Mouse (Mus musculus) liver, postnatal 0 days (tissue): ENCODE measurements around the gene Gm1673. TPM values are rescaled to one million over a fixed set of nuclear protein-coding genes. Genes with fewer than 3 reads are reported as not detected.
"Not testable (repeated sequence)": the region's sequence is repeated elsewhere in the genome, so short reads cannot be mapped to it uniquely, and the experiment has no call there.

Experiments used
- ATAC-seq: fragments of 200-750 bp; cut with Nextera tagmentation; 2 replicates; pipeline ENCODE4 v1.8.0; 2017; ENCODE audit warnings: mild to moderate bottlenecking, moderate library complexity
- DNase-seq: peaks from one replicate; pipeline ENCODE4 v3.0.0-alpha.2; 2016
- H3K27ac ChIP-seq: fragments of 300-500 bp; sonication (generic); 2 replicates; pipeline ENCODE4 v1.5.1; 2014; ENCODE audit warnings: antibody characterized with exemption, moderate library complexity, mild to moderate bottlenecking, low read depth
- H3K27me3 ChIP-seq: fragments of 300-500 bp; sonication (generic); 2 replicates; pipeline ENCODE4 v1.6.1; 2014; ENCODE audit warnings: low read length, control low read depth, mixed read lengths; ENCODE audit not compliant: insufficient read depth
- H3K36me3 ChIP-seq: fragments of 300-500 bp; sonication (generic); replicated peaks from 2 replicates; pipeline ENCODE4 v1.6.1; 2014; ENCODE audit warnings: mild to moderate bottlenecking, control low read depth, low read length, moderate library complexity, mixed read lengths; ENCODE audit not compliant: insufficient read depth
- H3K4me1 ChIP-seq: fragments of 300-500 bp; sonication (generic); 2 replicates; pipeline ENCODE4 v1.6.1; 2014; ENCODE audit warnings: antibody characterized with exemption, mild to moderate bottlenecking, control low read depth; ENCODE audit not compliant: insufficient read depth
- H3K4me2 ChIP-seq: fragments of 300-500 bp; sonication (generic); 2 replicates; pipeline ENCODE4 v1.6.1; 2014; ENCODE audit warnings: low read depth, mild to moderate bottlenecking, low read length, moderate library complexity, mixed read lengths
- H3K4me3 ChIP-seq: fragments of 300-500 bp; sonication (generic); 2 replicates; pipeline ENCODE4 v1.5.1; 2014; ENCODE audit warnings: low read depth, low read length
- H3K9ac ChIP-seq: fragments of 300-500 bp; sonication (generic); replicated peaks from 2 replicates; pipeline ENCODE4 v1.6.1; 2014; ENCODE audit warnings: mild to moderate bottlenecking, moderate library complexity
- H3K9me3 ChIP-seq: fragments of 300-500 bp; sonication (generic); 2 replicates; pipeline ENCODE4 v1.6.1; 2016; ENCODE audit warnings: mild to moderate bottlenecking, control low read depth, low read length, mixed read lengths
- CTCF ChIP-seq: sonication (generic); IDR thresholded peaks from 2 replicates; pipeline ENCODE4 v1.5.1; 2016; ENCODE audit warnings: antibody characterized with exemption, low read depth
- EP300 ChIP-seq: IDR thresholded peaks from 2 replicates; pipeline ENCODE4 v1.6.1; 2016; ENCODE audit warnings: antibody characterized with exemption, low read depth, mild to moderate bottlenecking
- WGBS: fragments of 180-500 bp; shearing (Covaris S2); extraction: QIAGEN DNeasy Blood & Tissue Kit; methylation state at CpG from one replicate; pipeline ENCODE4 v1.1.7; 2014; ENCODE audit not compliant: insufficient replicate concordance; 5-methylcytosine and 5-hydroxymethylcytosine counted together
- polyA plus RNA-seq: library from polyadenylated mRNA; unstranded; fragments of >200 nt; fragmentation: Nextera tagmentation; extraction: Ambion mirVana; gene quantifications from 2 replicates; pipeline ENCODE4 v1.2.1, GENCODE M21; 2015

Gene Gm1673
- polyA plus RNA-seq, 1 experiment from 2014 or later = 3.6 TPM

GRCm38 (mm10) chr5:33938448-33938847 is 44.8 kb upstream of the Gm1673 start:
- Histone ChIP-seq H3K4me1 (peaks cover 26% of the 10 kb centered on the region), H3K27me3 (no peaks in the 10 kb centered on the region), H3K36me3 (no peaks in the 10 kb centered on the region), H3K9ac (no peak overlapping the region), H3K4me3 (no peak overlapping the region), H3K4me2 (no peak overlapping the region), H3K27ac (no peak overlapping the region), H3K9me3 (peaks cover 3% of the 10 kb centered on the region)
- 51% methylated on average over 3 of the region's 3 CpGs for WGBS
- DNase-seq = peak; percentile 45
- TF ChIP-seq CTCF (no peak), EP300 (no peak)
- no peak for ATAC-seq

- TF ChIP-seq CTCF = peak; percentile 48
These were observed 36.2 kb upstream of the Gm1673 start for GRCm38 (mm10) chr5:33947035-33947434.

GRCm38 (mm10) chr5:33948314-33948713 is 34.9 kb upstream of the Gm1673 start:
- ATAC-seq (no peak), DNase-seq (no peak)
- no peaks in the 10 kb centered on the region for H3K4me1 ChIP-seq
- H3K4me2 ChIP-seq = no peak overlapping the region
- no peaks in the 10 kb centered on the region for H3K36me3 ChIP-seq
- no peak for TF ChIP-seq CTCF
- TF ChIP-seq EP300 = no peak
- H3K9me3 ChIP-seq = 0 out of 2 replicates have a peak, but pooled peaks cover 5% of the 10 kb centered on the region
- 87% methylated on average over 4 of the region's 4 CpGs for WGBS
- H3K9ac ChIP-seq = no peak overlapping the region
- H3K4me3 ChIP-seq = no peak overlapping the region
- H3K27ac ChIP-seq = no peak overlapping the region
- H3K27me3 ChIP-seq = no peaks in the 10 kb centered on the region

More at GRCm38 (mm10) chr5:33947035-33947434, 36.2 kb upstream of the Gm1673 start:
- not testable (repeated sequence) for ATAC-seq, H3K36me3 ChIP-seq, DNase-seq, H3K27ac ChIP-seq, H3K4me2 ChIP-seq, H3K9ac ChIP-seq, H3K4me3 ChIP-seq, H3K27me3 ChIP-seq, H3K4me1 ChIP-seq, H3K9me3 ChIP-seq
- WGBS = 86% methylated on average over 16 of the region's 16 CpGs

- Histone ChIP-seq H3K36me3 (no peaks in the 10 kb centered on the region), H3K9ac (no peak overlapping the region), H3K9me3 (peaks cover 7% of the 10 kb centered on the region), H3K27me3 (no peaks in the 10 kb centered on the region), H3K4me3 (no peak overlapping the region), H3K4me2 (no peak overlapping the region), H3K27ac (no peak overlapping the region), H3K4me1 (no peaks in the 10 kb centered on the region)
- TF ChIP-seq EP300 (no peak), CTCF (no peak)
- WGBS = 88% methylated on average over 16 of the region's 17 CpGs
- ATAC-seq = no peak
- no peak for DNase-seq
These were observed 29.6 kb upstream of the Gm1673 start for GRCm38 (mm10) chr5:33953471-33954185.

- no peak overlapping the region for H3K4me3 ChIP-seq
- peak; percentile 79 for DNase-seq
- no peak overlapping the region for H3K9ac ChIP-seq
- H3K4me2 ChIP-seq = no peak overlapping the region
- no peak overlapping the region for H3K27ac ChIP-seq
- no peaks in the 10 kb centered on the region for H3K4me1 ChIP-seq
- peak; percentile 19; the same call in 1 of the 2 replicates for ATAC-seq
- peaks cover 7% of the 10 kb centered on the region for H3K9me3 ChIP-seq
- H3K27me3 ChIP-seq = no peaks in the 10 kb centered on the region
- no peaks in the 10 kb centered on the region for H3K36me3 ChIP-seq
- WGBS = 34% methylated on average over 10 of the region's 10 CpGs
- TF ChIP-seq EP300 = no peak
- TF ChIP-seq CTCF = peak; percentile 93
These were observed 28.9 kb upstream of the Gm1673 start for GRCm38 (mm10) chr5:33954354-33954753.

- DNase-seq (no peak), ATAC-seq (no peak)
- WGBS = 88% methylated on average over 4 of the region's 4 CpGs
- Histone ChIP-seq H3K4me2 (no peak overlapping the region), H3K4me3 (no peak overlapping the region), H3K9ac (no peak overlapping the region), H3K4me1 (no peaks in the 10 kb centered on the region), H3K9me3 (peaks cover 7% of the 10 kb centered on the region), H3K27ac (no peak overlapping the region), H3K36me3 (no peaks in the 10 kb centered on the region), H3K27me3 (no peaks in the 10 kb centered on the region)
- no peak for TF ChIP-seq CTCF
- no peak for TF ChIP-seq EP300
These were observed 27.4 kb upstream of the Gm1673 start for GRCm38 (mm10) chr5:33955868-33956267.
